Mouse (Mus musculus): ENCODE data around the gene Ripor3.

Ripor3 gene

DNA sequence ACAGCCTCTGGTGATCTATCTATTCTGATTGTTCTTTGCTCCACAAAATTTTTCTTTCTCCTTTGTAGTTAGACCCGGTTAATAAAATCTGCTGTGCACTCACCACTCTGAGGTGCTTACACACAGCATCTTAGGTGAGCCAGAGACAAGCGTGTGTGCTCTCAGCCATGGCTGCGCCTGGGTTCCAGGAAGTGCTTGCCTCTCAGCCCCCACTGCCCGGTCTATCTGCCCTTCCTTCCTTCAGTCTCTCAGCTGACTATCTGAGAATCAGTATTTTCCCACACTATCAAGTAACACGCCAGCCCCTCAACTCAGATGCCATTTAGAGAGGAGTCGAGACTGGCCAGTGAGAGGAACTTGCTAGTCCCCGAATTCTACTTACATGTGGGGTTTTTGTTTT is 50.4 kb downstream of the Ripor3 start:
- no peak for ATAC-seq (ENCODE audit: insufficient number of reproducible peaks, low FRiP score, low TSS enrichment)

DNA sequence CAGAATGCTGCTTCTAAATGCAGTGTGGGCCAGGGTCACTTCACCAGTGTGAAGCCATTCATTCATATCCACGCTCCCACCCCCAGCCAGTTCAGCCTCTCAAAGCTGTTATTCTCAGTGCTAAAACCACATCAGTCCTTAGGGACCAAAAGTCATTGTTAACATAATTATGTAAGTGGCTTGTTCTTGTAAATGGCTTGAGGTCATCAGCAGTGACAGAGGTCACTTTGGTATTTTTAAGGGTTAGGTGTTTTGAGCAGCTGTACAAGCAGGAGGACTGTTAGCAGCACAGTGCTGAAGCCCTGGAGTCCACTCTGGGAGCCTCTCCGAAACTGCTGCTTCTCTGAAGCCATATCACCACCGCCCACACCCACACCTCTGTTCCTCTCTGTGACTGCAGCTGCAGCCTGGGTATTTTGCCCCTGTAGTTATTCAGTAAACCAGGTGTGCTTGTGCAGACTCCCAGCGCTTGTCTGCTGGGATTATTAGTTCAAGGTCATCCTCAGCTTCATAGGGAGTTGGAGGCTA is 51.0 kb downstream of the Ripor3 start:
- ATAC-seq (ENCODE audit: insufficient number of reproducible peaks, low FRiP score, low TSS enrichment) = no peak

DNA sequence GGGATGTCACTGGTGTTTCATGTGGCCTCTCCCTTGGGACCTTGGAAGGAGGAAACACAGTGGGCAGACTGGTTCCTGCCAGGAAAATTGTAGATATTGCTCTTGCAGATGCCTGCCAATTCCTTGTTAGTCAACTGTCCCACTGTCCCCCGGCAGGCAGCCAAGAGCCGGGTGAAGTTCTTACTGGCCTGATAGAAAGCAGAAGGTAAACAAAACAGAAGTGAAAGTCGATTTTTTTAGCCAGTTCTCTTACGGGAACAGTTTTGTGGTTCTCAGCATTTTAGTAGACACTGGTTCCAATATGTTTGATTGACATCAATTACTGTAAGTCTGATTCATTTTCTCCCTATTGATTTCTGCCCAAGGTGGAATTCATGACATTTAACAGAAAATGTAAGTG is 51.6 kb downstream of the Ripor3 start:
- 0 out of 2 replicates have a peak, but pooled peaks have one; percentile 13 for ATAC-seq (ENCODE audit: insufficient number of reproducible peaks, low FRiP score, low TSS enrichment)

DNA sequence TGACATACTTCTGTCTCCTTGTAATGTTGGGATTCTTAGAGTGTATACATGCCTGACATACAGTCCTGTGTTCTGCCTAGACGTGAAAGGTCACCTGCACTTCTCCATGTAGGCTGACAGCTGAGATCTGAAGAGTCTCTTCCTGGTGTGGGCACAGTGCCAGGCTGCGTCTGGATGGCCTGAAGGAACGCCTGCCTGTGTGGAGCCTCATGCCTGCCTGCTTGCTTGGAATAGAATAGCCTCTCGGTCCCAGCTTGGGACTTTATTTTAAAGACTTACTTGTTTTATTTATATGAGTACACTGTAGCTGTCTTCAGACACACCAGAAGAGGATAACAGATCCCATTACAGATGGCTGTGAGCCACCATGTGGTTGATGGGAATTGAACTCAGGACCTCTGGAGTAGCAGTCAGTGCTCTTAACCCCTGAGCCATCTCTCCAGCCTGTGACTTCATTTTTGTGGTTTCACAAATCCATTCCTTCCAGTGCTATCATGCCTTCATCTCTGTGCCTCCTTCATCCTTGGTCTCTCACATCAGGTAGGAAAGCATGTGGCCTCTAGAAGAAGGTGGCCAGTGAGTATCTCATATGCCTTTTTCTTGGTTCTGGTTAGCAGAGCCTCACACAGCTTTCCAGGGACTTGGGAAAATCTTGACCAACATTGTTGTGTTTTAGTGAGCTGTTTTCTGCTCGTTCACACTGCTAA is 52.2 kb downstream of the Ripor3 start:
- ATAC-seq (ENCODE audit: insufficient number of reproducible peaks, low FRiP score, low TSS enrichment) = peak; percentile 38; the same call in 1 of the 2 replicates

DNA sequence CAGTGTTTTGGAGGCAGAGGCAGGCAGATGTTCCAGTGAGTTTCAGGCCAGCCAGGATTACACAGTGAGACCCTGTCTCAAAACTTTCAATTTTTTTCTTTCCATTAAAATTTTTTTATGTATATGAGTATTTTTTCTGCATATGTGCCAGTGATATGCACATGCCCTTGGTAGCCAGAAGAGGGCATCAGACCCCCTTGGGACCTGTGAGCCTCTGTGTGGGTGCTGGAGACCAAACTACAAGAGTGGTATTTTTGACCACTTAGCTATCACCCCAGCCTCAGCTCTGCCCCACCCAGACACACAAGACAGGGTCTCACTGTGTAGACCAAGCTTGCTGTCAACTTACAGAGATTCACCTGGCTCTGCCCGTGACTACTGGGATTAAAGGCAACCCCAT is 52.9 kb downstream of the Ripor3 start:
- ATAC-seq (ENCODE audit: insufficient number of reproducible peaks, low FRiP score, low TSS enrichment) = no peak

DNA sequence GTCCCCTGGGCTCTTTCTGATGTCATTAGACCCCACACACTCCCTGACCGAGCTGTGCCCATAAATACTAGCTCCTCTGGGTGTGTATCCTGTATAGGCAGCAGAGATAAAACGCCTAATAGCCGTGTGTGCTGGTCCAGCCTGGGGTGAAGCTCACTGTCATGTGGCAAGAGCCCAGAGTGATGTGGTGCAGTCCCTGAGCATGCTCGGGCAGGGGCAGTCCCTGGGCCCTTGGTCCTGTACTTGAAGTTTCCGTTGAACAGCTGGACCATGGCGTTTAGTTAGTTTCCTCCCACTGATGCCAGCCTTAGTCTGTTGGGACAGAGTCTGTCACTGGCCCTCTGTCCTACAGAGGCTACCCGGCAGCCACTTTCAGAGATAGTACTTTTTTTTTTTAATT is 55.5 kb downstream of the Ripor3 start:
- ATAC-seq (ENCODE audit: insufficient number of reproducible peaks, low FRiP score, low TSS enrichment) = no peak

DNA sequence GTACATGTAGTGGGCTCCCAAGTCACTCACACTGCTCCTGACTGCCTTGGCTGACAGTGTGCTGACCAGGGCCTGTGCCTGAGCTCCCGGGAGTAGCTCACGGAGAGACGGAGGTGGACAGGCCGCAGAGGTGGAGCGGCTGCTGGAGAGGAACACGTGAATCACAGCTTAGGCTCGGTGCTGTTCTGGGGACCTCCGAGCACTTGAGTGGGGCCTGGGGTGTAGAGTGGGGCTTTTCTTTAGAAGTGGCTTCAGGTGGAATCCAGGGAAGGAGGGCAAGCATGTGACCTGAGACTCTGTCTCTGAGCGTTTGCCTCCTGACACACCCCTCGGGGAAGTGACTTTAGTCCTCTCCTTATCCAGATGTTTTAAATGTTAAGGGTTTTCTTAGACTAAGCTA is 56.6 kb downstream of the Ripor3 start:
- ATAC-seq (ENCODE audit: insufficient number of reproducible peaks, low FRiP score, low TSS enrichment) = no peak

DNA sequence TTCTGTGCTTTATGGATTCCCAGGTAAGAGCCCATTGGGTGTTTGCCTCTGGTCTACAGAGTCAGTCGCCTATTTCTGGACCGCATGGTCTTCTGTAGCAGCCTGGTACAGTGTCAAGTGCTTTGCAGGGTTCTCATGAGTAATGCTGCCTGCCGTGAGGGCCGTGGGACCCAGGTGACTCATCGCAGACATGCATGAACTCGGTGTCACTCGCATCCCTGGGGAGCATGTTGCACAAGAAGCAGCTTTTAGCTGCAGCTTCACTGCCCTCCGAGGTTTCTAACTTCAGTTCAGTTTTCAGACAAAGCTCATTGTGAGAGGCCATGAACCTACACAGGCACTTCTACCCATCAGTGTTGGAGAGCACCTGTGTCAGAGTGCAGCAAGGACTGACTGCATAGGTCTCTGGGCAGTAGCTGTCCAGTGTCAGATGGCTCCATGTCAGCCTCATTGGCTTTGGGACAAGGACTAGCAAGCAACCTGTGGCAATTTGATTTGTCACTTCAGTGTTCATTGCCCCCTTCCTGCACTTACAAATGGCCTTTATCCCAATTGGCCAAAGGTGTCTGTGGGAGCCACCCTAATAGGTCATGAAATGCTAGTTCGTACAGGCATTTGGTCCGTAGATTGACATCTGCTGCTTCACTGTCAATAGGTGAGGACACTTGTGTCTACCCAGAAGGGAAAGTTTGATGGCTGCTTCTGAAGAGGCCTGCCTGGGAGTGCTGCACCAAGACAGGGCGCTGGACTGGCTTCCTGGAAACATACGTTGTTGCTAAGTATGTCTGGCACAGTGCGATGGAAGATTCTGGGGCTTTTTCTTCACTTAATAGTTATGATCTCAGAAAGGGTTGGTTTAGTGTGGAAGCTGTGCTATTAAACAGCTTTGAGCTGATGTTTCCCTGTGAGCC is 58.9 kb downstream of the Ripor3 start:
- no peak for ATAC-seq (ENCODE audit: insufficient number of reproducible peaks, low FRiP score, low TSS enrichment)

DNA sequence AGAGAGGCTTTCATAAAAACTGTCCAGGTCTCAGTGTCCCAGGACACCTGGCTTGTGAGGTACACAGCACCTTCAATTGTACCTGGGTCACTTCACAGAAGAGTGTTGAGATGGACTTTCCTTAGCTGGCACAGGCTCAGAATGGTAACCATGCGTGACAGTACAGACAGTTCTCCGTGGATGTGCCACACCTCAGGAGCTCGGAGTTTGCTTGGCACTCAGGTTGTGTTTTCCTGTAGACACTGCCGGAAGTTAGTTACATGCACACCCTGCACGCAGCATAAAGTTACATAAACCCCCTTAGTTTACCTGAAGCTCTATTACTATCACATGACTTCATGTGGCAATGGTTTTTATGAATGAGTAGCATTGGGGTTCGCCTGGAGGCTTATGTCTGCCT is 59.7 kb downstream of the Ripor3 start:
- no peak for ATAC-seq (ENCODE audit: insufficient number of reproducible peaks, low FRiP score, low TSS enrichment)

DNA sequence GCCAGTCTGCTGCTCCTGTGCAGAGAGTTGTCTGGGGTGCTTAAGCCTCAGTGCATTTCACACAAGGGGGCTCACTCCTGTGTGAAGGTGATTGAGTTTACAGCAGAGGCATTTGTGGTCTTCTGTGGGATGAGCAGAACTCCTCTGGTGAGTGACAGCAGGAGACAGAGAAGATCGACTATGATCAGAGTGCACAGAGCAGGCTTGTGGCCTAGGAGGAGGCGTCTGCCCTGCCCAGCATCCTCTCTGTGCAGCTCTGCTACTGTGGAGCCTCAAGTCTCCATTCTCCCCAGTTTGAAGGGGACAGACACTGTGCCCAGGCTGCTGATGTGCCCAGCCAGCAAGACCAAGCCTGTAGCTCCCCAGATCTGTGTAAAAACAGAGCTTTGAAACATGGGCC is 60.6 kb downstream of the Ripor3 start:
- no peak for ATAC-seq (ENCODE audit: insufficient number of reproducible peaks, low FRiP score, low TSS enrichment)

DNA sequence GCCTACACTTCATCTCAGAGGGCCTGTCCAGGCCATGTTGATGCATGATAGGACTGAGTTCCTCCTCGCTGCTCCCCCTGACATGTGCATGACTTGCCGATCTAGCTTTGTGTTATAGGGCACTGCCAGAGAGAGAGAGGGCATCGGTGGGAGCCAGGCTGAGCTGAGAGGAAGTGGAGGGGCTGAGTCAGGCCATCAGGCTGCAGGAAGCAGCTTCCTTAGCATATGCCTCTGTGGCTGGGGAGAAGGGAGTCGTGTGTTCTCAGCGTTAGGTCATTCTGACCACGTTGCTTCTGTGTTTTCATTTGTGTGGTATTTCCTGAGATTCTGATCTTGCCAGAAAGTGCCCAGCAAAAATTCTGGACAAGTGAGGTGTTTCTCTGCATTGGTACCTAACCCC is 61.2 kb downstream of the Ripor3 start:
- no peak for ATAC-seq (ENCODE audit: insufficient number of reproducible peaks, low FRiP score, low TSS enrichment)

DNA sequence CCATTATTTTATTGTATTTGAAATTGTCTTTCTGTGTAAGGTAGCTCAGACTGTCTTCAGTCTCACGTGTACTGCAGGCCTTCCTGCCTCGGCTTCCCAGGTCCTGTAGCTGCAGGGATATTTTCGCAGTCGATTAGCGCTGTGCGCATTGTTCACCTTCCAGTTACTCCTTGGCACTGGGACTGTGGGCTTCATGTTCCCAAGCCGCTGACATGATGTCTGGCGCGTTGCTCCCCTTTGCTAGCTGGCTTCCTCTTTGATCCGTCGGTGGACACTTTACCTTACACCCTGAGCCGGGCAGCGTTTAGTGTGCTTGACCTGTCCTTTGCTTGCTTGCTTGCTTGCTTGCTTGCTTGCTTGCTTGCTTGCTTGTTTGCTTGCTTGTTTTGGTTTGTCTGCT is 61.9 kb downstream of the Ripor3 start:
- ATAC-seq (ENCODE audit: insufficient number of reproducible peaks, low FRiP score, low TSS enrichment) = no peak

DNA sequence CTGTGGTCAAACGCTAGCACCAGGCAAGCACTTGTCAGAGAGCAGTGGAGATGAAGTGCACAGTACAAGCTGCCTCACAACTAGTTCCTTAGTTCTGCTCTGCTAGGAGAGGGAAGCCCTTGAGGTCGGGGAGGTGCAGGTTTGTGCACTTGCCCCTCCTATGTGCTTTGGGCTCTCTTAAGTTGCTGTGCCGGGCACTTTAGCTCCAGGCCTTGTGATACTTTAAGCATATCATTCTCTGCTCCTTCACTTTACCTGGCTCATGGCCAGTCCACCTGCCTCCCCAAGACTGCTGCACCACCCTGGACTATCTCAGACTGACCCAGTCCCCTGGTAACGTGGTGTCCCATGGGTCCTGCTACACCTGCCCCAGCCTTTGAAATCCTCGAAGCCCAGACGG is 62.4 kb downstream of the Ripor3 start:
- ATAC-seq (ENCODE audit: insufficient number of reproducible peaks, low FRiP score, low TSS enrichment) = no peak

DNA sequence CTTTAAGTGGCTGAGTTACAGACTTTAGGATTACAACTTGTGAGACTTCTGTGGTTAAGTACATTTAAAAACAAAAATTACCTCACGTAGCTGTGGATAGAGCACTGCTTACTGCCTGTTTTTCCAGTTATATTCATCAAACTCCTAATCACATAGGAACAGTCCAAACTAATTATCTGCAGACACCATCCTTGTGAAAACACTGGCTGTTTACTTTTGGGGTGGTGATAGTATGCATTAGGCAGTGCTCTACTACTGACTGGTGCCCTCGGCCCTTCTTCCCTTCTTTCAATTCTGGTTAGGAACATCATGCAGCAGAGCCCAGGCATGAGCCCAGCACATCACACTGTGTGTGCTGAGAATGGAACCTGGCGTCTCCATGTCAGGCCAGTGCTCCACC is 63.2 kb downstream of the Ripor3 start:
- ATAC-seq (ENCODE audit: insufficient number of reproducible peaks, low FRiP score, low TSS enrichment) = no peak

DNA sequence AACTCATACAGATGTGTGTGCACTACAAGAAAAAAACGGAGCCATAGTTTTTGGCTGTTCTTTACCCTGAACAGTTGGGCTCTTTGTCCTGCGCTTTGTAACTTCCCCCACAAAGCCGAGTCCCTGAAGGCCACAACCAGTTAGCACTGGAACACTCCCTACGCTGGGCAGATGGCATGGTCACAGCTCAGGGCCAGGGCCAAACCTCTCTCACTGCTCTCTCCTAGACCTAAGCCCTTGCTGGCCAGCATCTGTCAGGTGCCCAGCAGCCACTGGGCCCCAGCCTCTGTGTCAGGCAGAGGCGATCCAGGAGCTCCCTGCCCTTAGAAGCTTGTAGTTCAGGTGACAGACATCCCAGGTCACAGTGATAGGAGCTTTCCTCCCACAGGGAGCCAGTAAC is 65.0 kb downstream of the Ripor3 start:
- no peak for ATAC-seq (ENCODE audit: insufficient number of reproducible peaks, low FRiP score, low TSS enrichment)

DNA sequence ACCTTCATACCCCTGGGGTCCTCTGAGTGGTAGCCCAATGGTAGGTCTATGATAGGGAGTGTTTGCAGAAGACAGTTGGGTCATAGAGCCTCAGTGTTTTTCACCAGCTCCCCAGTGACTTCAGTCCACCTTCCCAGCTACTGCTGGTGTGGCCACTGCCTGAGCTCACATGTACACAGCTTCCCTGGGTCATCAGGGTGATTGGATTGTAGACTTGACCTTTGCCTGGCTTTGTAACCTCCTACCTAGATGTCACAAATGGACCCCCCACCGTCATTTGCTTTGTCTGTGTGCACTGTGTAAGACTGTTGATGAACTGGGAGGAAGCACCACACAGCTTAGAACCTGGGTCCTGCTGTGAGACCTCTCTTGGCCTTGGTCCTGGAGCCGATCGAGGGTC is 66.2 kb downstream of the Ripor3 start:
- ATAC-seq (ENCODE audit: insufficient number of reproducible peaks, low FRiP score, low TSS enrichment) = no peak

DNA sequence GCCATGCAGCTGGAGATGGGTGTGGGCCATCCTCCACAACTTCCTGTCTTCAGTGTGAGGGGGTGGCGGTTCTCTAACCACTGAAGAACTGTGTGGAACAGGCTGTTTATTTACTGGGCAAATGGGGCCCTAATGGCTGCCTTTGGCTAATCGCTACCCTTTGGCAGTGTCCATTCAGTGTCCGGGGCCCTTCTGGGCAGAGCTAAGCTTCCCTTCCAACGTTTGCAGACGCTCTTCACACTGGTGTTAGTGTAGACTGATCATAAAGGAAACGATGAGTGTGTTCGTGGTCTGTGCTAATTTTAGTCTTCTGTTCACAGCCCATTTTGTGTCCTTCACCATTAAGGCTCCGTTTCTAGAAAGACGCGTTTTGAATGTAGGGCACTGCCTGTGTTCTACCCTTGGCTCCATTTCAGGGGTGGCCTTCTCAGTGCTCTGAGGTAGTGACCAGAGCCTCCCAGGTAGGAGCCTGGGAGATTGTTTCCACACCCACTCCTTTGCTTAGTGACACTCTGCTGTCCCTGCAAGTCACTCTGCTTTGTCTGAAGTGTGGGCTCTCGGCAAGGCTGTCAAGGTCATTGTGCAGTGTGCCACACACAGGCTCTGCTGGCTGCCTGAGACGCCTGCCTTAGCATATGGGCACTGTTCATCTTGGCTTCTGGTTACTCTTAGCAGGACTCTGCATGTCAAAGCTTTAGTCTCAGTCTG is 67.3 kb downstream of the Ripor3 start:
- peak; percentile 31; the same call in 1 of the 2 replicates for ATAC-seq (ENCODE audit: insufficient number of reproducible peaks, low FRiP score, low TSS enrichment)

DNA sequence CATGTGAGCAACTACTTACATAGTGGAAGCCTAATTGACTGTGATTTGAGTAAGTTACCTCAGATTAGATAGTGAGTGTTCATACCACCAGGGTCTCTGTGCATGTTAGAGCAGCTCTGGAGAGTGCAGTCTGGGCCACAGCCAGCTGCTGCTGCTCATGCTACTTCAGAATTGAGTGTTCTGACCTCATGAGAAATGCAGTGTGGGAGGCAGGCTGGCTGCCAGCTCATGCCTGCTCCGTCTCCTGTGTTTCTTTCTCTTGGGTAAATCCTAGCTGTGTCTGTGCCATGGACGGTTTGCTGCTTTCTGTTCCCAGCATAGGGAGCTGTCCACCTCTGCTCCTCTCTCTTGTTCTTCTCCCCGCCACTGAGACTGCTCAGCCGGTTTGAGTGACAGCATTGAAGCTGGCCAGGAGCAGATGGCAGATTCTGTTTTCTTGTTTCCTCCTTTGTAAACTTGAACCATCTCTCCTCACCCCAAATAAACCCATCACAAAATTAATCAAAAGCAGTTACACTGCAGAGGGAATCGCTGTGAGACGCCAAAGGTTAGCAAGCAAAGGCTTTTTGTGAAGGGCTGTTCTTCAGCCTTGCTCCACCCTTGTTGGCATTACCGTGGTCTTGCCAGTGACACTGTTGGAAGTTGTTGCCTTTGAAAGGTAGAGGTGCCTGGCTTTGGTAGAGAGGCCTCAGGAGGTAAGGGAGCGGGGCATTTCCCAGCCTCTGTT is 68.1 kb downstream of the Ripor3 start:
- 0 out of 2 replicates have a peak, but pooled peaks have one; percentile 16 for ATAC-seq (ENCODE audit: insufficient number of reproducible peaks, low FRiP score, low TSS enrichment)

DNA sequence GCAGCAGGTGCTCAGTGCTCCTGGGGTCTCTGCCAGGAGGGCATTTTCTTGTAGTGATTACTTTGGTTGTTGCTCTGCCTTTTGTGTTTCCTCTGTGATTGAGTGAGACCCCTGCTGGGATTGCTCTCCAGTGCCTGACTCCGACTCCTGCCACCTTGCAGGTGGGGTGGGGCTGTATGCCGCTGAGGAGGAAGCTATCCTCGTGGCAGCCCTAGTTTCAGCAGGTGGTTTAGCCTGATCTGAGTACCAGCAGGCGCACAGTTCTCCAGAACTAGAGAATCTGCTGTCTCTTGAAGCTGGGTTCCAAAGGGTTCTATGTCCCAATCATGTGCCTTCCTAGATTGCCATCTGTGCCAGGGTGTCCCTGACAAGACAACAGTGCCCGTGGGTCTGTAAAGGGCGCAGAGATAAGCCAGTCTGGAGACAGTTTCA is 68.7 kb downstream of the Ripor3 start:
- ATAC-seq (ENCODE audit: insufficient number of reproducible peaks, low FRiP score, low TSS enrichment) = peak; percentile 33; the same call in 1 of the 2 replicates

DNA sequence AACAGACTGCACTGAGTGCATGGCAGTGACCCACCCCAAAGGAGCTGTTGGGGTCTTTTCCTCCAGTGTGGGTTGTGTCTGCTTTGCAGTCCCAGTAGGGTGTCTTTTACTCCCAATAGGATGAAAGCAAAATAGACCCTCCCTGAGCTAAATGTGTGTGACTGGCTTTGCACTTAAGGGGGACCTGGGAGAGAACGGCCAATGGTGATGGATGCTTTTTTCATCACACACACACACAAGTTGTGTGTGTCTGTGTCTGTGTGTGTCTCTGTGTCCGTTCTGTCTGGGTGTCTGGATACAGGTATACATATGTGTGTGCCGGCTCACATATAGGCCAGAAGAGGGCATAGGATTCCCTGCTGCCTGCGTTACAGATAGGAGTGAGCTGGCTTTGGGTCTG is 69.1 kb downstream of the Ripor3 start:
- no peak for ATAC-seq (ENCODE audit: insufficient number of reproducible peaks, low FRiP score, low TSS enrichment)

All from cerebellum, adult (tissue).